Mouse (Mus musculus) activated CD4-positive, CD25-positive, alpha-beta regulatory T cell (primary cell): Measurements from ENCODE around the gene Gm21954. TPM values are rescaled to one million over a fixed set of nuclear protein-coding genes. Genes with fewer than 3 reads are reported as not detected.

Experiments
- polyA plus RNA-seq, 2 experiments: library from polyadenylated mRNA; unstranded; fragments of 100-300 nt; shearing (Covaris generic); gene quantifications; one replicate each; pipeline ENCODE4 v1.2.1; 2017

The Gm21954 gene
- polyA plus RNA-seq: not detected

DNA sequence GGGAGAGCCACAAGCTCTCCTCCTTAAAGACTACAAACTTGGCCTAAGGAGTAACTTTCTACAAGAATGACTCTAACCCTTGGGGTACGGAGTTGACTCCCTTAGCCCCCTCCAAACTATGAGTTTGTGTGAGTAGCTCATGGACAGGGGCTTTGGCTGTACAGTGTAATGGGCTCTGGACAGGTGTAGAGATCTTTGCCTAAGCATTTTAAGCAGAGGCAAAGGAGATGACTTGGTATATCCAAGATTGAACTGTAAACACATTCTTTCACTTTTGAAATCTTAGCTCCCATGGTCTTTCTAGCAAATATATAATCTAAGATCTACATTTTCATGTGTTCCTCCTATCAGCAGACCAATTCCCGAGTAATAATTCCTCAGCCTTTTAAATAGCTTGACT lies at the start of gene Gm21954:
Gm21954 (minus strand) TSS at position 101 of the 400 bp plus-strand sequence.

Other genes starting within 250 kb of the Gm21954 start
- under 1 TPM; 0.25 to 0.92 TPM for gene Dclk1, start 229.8 kb downstream of the Gm21954 start, polyA plus RNA-seq